Mouse (Mus musculus) thymus, adult 2 months (tissue): Measurements from ENCODE around the gene Fam196b.

Experiments
- CTCF ChIP-seq: fragments of 200-500 bp; IDR thresholded peaks from 2 replicates; pipeline ENCODE4 v1.5.1; 2012; ENCODE audit warnings: mild to moderate bottlenecking, control low read depth, low read length, moderate library complexity, borderline replicate concordance; ENCODE audit not compliant: control insufficient read depth, poor library complexity, insufficient read depth; ENCODE audit errors: extremely low read depth
- POLR2A ChIP-seq: fragments of 200-500 bp; IDR thresholded peaks from 2 replicates; pipeline ENCODE4 v1.6.1; 2012; ENCODE audit warnings: mild to moderate bottlenecking, low read length, control low read depth, moderate library complexity; ENCODE audit not compliant: control insufficient read depth, poor library complexity, insufficient read depth; ENCODE audit errors: extremely low read depth

GRCm38 (mm10) chr11:34431978-34432377 lies 117.4 kb downstream of the Fam196b start:
- TF ChIP-seq CTCF: no peak
- no peak for TF ChIP-seq POLR2A
